Mouse (Mus musculus) testis, adult 2 months (tissue): ENCODE data around the gene Tceanc.

Experiments
- CTCF ChIP-seq: fragments of 200-500 bp; IDR thresholded peaks from 2 replicates; pipeline ENCODE4 v1.5.1; 2012; ENCODE audit warnings: low read depth, mild to moderate bottlenecking, inconsistent platforms, low read length, moderate library complexity; ENCODE audit not compliant: control insufficient read depth, insufficient read depth, insufficient replicate concordance
- POLR2A ChIP-seq: fragments of 200-500 bp; IDR thresholded peaks from 2 replicates; pipeline ENCODE4 v1.6.1; 2012; ENCODE audit warnings: low read depth, mild to moderate bottlenecking, inconsistent platforms, low read length, moderate library complexity; ENCODE audit not compliant: control insufficient read depth

DNA sequence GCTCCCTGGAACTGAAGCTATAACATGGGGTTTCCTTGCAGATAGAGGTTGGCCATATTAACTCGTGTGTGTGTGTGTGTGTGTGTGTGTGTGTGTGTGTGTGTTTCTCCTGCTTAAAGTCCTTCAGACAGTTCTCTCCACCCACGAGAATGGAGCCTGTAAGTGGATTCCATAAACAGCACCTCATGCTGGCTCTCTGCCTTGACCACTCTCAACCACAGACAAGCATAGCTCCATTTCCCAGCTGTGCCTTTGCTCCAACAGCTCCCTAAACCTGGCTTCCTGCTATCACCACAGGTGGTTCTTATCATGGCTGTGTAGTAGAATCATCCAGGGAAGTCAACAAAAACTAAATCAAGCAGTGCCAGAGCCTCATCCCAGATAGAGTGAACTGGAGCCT is 13.9 kb downstream of the Tceanc start:
- TF ChIP-seq POLR2A (no peak), CTCF (no peak)
